Mouse (Mus musculus): ENCODE measurements around the gene Cacna2d3.

The Cacna2d3 gene

GRCm38 (mm10) chr14:29157096-29157495, 564.6 kb downstream of the Cacna2d3 start:
- DNase-seq (ENCODE audit: low read depth) = no peak

GRCm38 (mm10) chr14:29144184-29144583, 577.5 kb downstream of the Cacna2d3 start:
- no peak for DNase-seq (ENCODE audit: low read depth)

GRCm38 (mm10) chr14:29137614-29138013, 584.0 kb downstream of the Cacna2d3 start:
- no peak for DNase-seq (ENCODE audit: low read depth)

- no peak for DNase-seq (ENCODE audit: low read depth)
Observed at GRCm38 (mm10) chr14:29137006-29137579, 584.6 kb downstream of the Cacna2d3 start.

- no peak for DNase-seq (ENCODE audit: low read depth)
Observed at GRCm38 (mm10) chr14:29134901-29135300, 586.8 kb downstream of the Cacna2d3 start.

- no peak for DNase-seq (ENCODE audit: low read depth)
Observed at GRCm38 (mm10) chr14:29130511-29130910, 591.2 kb downstream of the Cacna2d3 start.

GRCm38 (mm10) chr14:29123886-29124285, 597.8 kb downstream of the Cacna2d3 start:
- no peak for DNase-seq (ENCODE audit: low read depth)

GRCm38 (mm10) chr14:29122749-29123148, 598.9 kb downstream of the Cacna2d3 start:
- DNase-seq (ENCODE audit: low read depth) = no peak

GRCm38 (mm10) chr14:29113852-29114450, 607.7 kb downstream of the Cacna2d3 start:
- DNase-seq (ENCODE audit: low read depth) = no peak

GRCm38 (mm10) chr14:29111666-29112065, 610.0 kb downstream of the Cacna2d3 start:
- DNase-seq (ENCODE audit: low read depth) = no peak

GRCm38 (mm10) chr14:29110351-29111091, 611.1 kb downstream of the Cacna2d3 start:
- DNase-seq (ENCODE audit: low read depth) = no peak

- DNase-seq (ENCODE audit: low read depth) = no peak
Observed at GRCm38 (mm10) chr14:29107464-29107863, 614.2 kb downstream of the Cacna2d3 start.

GRCm38 (mm10) chr14:29097776-29098175, 623.9 kb downstream of the Cacna2d3 start:
- DNase-seq (ENCODE audit: low read depth) = no peak

- no peak for DNase-seq (ENCODE audit: low read depth)
Observed at GRCm38 (mm10) chr14:29095431-29095830, 626.2 kb downstream of the Cacna2d3 start.

- no peak for DNase-seq (ENCODE audit: low read depth)
Observed at GRCm38 (mm10) chr14:29090074-29090473, 631.6 kb downstream of the Cacna2d3 start.

- no peak for DNase-seq (ENCODE audit: low read depth)
Observed at GRCm38 (mm10) chr14:29086528-29086927, 635.1 kb downstream of the Cacna2d3 start.

GRCm38 (mm10) chr14:29085493-29086159, 636.0 kb downstream of the Cacna2d3 start:
- DNase-seq (ENCODE audit: low read depth) = no peak

GRCm38 (mm10) chr14:29082171-29082570, 639.5 kb downstream of the Cacna2d3 start:
- peak; percentile 65 for DNase-seq (ENCODE audit: low read depth)

GRCm38 (mm10) chr14:29080630-29081029, 641.0 kb downstream of the Cacna2d3 start:
- no peak for DNase-seq (ENCODE audit: low read depth)

GRCm38 (mm10) chr14:29080228-29080627, 641.4 kb downstream of the Cacna2d3 start:
- DNase-seq (ENCODE audit: low read depth) = no peak

GRCm38 (mm10) chr14:29077418-29077817, 644.2 kb downstream of the Cacna2d3 start:
- DNase-seq (ENCODE audit: low read depth) = no peak

GRCm38 (mm10) chr14:29073747-29074146, 647.9 kb downstream of the Cacna2d3 start:
- DNase-seq (ENCODE audit: low read depth) = no peak

GRCm38 (mm10) chr14:29062676-29063075, 659.0 kb downstream of the Cacna2d3 start:
- DNase-seq (ENCODE audit: low read depth) = no peak

Measured in fibroblast of lung, adult 2 months (primary cell).